Mouse (Mus musculus) stomach, postnatal 0 days (tissue): Measurements from ENCODE around the gene Rnf24.

Experiments
- CTCF ChIP-seq: IDR thresholded peaks from 2 replicates; pipeline ENCODE4 v1.5.1; 2016; ENCODE audit warnings: antibody characterized with exemption, low read depth, mild to moderate bottlenecking, moderate library complexity
- EP300 ChIP-seq: optimal IDR thresholded peaks from 2 replicates; pipeline ENCODE3; 2016; ENCODE audit warnings: antibody characterized with exemption

- TF ChIP-seq EP300 (no peak), CTCF (no peak)
These were observed 23.7 kb downstream of the Rnf24 start for GRCm38 (mm10) chr2:131328981-131329380.
